Mouse (Mus musculus): Measurements from ENCODE around the gene Rhcg. TPM values are rescaled to one million over a fixed set of nuclear protein-coding genes. Genes with fewer than 3 reads are reported as not detected.

The Rhcg gene
- polyA plus RNA-seq, 1 experiment from 2014 or later: 3.9 TPM

DNA sequence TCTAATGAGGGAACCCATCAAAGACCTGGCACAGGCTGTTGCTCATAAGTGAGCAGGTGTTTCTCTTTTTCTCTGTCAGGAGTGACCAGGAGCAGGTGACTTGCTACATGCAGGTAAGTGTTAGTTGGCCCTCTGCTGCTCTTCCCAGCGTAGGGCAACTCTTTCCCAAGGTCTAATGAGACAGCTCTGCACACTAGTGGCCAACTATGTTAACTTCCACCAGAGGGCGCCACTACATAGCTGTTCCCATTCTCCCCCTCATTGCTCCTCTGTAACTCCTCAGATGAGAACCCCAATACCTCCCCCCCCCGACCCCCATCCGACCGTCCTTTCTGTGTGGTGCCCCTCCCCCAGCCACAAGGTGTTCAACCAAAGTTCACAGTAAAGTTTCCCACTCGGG is 4.7 kb downstream of the Rhcg start:
- H3K4me2 ChIP-seq (ENCODE audit: low read depth, low read length): no peak overlapping the region
- 12% methylated on average over 6 of the region's 6 CpGs for WGBS
- no peaks in the 10 kb centered on the region for H3K9me3 ChIP-seq (ENCODE audit: control insufficient read depth, low read length)
- peaks cover 11% of the 10 kb centered on the region for H3K27me3 ChIP-seq (ENCODE audit: control insufficient read depth, insufficient read depth, low read length)
- H3K27ac ChIP-seq (ENCODE audit: low read depth, low read length): no peak overlapping the region
- no peak for ATAC-seq (ENCODE audit: low read depth)
- H3K4me3 ChIP-seq (ENCODE audit: low read depth, low read length): no peak overlapping the region
- H3K9ac ChIP-seq (replicated peaks; ENCODE audit: low read depth, low read length): no peak overlapping the region
- no peaks in the 10 kb centered on the region for H3K36me3 ChIP-seq (ENCODE audit: control insufficient read depth, insufficient read depth, low read length)
- no peaks in the 10 kb centered on the region for H3K4me1 ChIP-seq (ENCODE audit: control insufficient read depth, insufficient read depth, low read length)

DNA sequence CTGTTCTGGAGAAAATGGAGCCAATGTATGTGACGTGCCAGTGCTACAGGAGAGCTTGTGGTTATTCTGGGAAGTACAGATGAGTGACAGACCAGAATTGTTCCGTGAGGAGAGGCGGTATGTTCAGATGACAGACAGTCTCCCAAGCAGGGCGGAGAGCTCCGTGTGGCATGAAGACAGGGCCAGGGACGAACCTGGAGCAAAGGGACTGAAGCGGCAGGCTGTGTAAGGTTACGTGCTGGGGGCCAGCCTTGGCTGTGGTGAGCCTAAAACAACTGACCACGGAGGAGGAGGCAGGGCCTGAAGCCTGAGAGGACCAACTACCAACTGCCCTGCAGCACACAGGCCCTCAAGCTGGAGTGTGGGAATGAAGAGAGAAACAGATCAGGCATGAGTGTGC is 5.6 kb downstream of the Rhcg start:
- no peaks in the 10 kb centered on the region for H3K9me3 ChIP-seq (ENCODE audit: control insufficient read depth, low read length)
- H3K27ac ChIP-seq (ENCODE audit: low read depth, low read length): no peak overlapping the region
- ATAC-seq (ENCODE audit: low read depth): no peak
- no peak overlapping the region for H3K9ac ChIP-seq (replicated peaks; ENCODE audit: low read depth, low read length)
- H3K36me3 ChIP-seq (ENCODE audit: control insufficient read depth, insufficient read depth, low read length): no peaks in the 10 kb centered on the region
- 0 out of 2 replicates have a peak, but pooled peaks cover 5% of the 10 kb centered on the region for H3K4me1 ChIP-seq (ENCODE audit: control insufficient read depth, insufficient read depth, low read length)
- H3K4me2 ChIP-seq (ENCODE audit: low read depth, low read length): no peak overlapping the region
- H3K4me3 ChIP-seq (ENCODE audit: low read depth, low read length): no peak overlapping the region
- H3K27me3 ChIP-seq (ENCODE audit: control insufficient read depth, insufficient read depth, low read length): peaks cover 4% of the 10 kb centered on the region
- WGBS: 72% methylated on average over 9 of the region's 9 CpGs

DNA sequence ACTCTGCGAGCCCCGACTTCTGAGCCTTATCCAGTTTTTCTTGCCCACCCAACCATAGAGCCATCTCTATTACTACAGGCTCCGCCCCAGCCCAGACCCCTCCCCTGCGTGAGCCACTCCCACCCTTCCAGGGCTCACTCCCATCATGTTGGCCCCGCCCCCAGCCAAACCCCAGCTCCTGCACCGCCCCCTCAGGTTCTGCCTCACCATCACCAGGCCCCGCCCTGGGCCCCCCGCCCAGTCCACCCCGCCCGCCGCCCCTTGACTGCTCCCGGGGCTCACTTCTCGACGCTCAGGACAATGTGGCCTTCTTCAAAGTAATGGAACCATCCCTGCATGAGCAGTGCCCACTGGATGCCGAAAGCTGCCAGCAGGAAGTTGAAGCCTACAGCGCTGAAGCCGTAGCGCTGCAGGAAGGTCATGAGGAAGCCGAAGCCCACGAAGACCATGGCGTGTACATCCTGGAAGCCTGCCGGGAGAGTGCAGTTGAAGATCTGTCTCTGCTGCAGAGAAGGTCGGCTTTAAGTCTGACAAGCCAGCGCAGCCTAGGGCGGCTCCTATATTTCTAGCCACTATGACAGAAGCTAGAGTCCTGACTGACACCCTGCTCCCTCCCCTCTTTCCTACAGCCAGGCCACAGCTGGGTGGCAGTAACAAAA is 10.1 kb downstream of the Rhcg start:
- 0 out of 2 replicates have a peak, but pooled peaks cover 5% of the 10 kb centered on the region for H3K4me1 ChIP-seq (ENCODE audit: control insufficient read depth, insufficient read depth, low read length)
- 0 out of 2 replicates have a peak overlapping the region, but pooled peaks have one; percentile 34 for H3K9ac ChIP-seq (replicated peaks; ENCODE audit: low read depth, low read length)
- 0 out of 2 replicates have a peak overlapping the region, but pooled peaks have one; percentile 4 for H3K27ac ChIP-seq (ENCODE audit: low read depth, low read length)
- WGBS: 2% methylated on average over 25 of the region's 25 CpGs
- no peaks in the 10 kb centered on the region for H3K9me3 ChIP-seq (ENCODE audit: control insufficient read depth, low read length)
- peak overlapping the region; percentile 25 for H3K4me3 ChIP-seq (ENCODE audit: low read depth, low read length)
- peak overlapping the region; percentile 48 for H3K4me2 ChIP-seq (ENCODE audit: low read depth, low read length)
- peak; percentile 45; the same call in 1 of the 2 replicates for ATAC-seq (ENCODE audit: low read depth)
- H3K36me3 ChIP-seq (ENCODE audit: control insufficient read depth, insufficient read depth, low read length): no peaks in the 10 kb centered on the region
- no peaks in the 10 kb centered on the region for H3K27me3 ChIP-seq (ENCODE audit: control insufficient read depth, insufficient read depth, low read length)

- H3K36me3 ChIP-seq (ENCODE audit: control insufficient read depth, insufficient read depth, low read length): no peaks in the 10 kb centered on the region
- ATAC-seq (ENCODE audit: low read depth): peak; percentile 6; the same call in 1 of the 2 replicates
- H3K9ac ChIP-seq (replicated peaks; ENCODE audit: low read depth, low read length): no peak overlapping the region
- 0 out of 2 replicates have a peak, but pooled peaks cover 5% of the 10 kb centered on the region for H3K4me1 ChIP-seq (ENCODE audit: control insufficient read depth, insufficient read depth, low read length)
- H3K4me2 ChIP-seq (ENCODE audit: low read depth, low read length): peak overlapping the region; percentile 48; the same call in 1 of the 2 replicates
- no peak overlapping the region for H3K4me3 ChIP-seq (ENCODE audit: low read depth, low read length)
- H3K9me3 ChIP-seq (ENCODE audit: control insufficient read depth, low read length): no peaks in the 10 kb centered on the region
- no peaks in the 10 kb centered on the region for H3K27me3 ChIP-seq (ENCODE audit: control insufficient read depth, insufficient read depth, low read length)
- 43% methylated on average over 3 of the region's 3 CpGs for WGBS
- H3K27ac ChIP-seq (ENCODE audit: low read depth, low read length): no peak overlapping the region
These were observed 10.7 kb downstream of the Rhcg start for GRCm38 (mm10) chr7:79606766-79607165.

GRCm38 (mm10) chr7:79602006-79602405 is 15.5 kb downstream of the Rhcg start:
- Histone ChIP-seq H3K9ac (replicated peaks; ENCODE audit: low read depth, low read length) (no peak overlapping the region), H3K4me2 (ENCODE audit: low read depth, low read length) (no peak overlapping the region), H3K9me3 (ENCODE audit: control insufficient read depth, low read length) (no peaks in the 10 kb centered on the region), H3K4me3 (ENCODE audit: low read depth, low read length) (no peak overlapping the region), H3K4me1 (ENCODE audit: control insufficient read depth, insufficient read depth, low read length) (no peaks in the 10 kb centered on the region), H3K27me3 (ENCODE audit: control insufficient read depth, insufficient read depth, low read length) (no peaks in the 10 kb centered on the region), H3K27ac (ENCODE audit: low read depth, low read length) (no peak overlapping the region), H3K36me3 (ENCODE audit: control insufficient read depth, insufficient read depth, low read length) (no peaks in the 10 kb centered on the region)
- 67% methylated on average over 8 of the region's 8 CpGs for WGBS
- no peak for ATAC-seq (ENCODE audit: low read depth)

DNA sequence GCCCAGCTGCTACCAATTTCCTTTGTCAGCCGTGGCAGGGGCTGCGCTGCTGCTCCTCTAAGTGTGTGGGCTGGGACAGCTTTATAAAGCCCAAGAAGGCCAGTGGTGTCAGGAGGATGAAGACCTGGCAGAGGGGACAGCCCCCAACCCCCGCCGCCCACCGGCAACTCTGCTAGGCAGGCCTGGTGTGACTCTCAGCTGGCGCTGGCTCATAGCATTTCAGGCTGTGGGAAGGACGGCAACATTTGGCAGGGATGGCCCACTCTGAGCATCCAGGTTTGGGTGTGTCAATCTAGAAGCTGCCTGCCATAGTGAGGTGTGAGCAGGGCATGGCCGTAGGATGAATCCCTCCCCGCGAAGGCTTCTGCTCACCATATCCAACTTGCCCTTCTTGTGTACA is 17.3 kb downstream of the Rhcg start:
- no peaks in the 10 kb centered on the region for H3K27me3 ChIP-seq (ENCODE audit: control insufficient read depth, insufficient read depth, low read length)
- WGBS: 75% methylated on average over 10 of the region's 10 CpGs
- no peak overlapping the region for H3K9ac ChIP-seq (replicated peaks; ENCODE audit: low read depth, low read length)
- no peak for ATAC-seq (ENCODE audit: low read depth)
- H3K27ac ChIP-seq (ENCODE audit: low read depth, low read length): no peak overlapping the region
- no peak overlapping the region for H3K4me2 ChIP-seq (ENCODE audit: low read depth, low read length)
- no peak overlapping the region for H3K4me3 ChIP-seq (ENCODE audit: low read depth, low read length)
- H3K36me3 ChIP-seq (ENCODE audit: control insufficient read depth, insufficient read depth, low read length): no peaks in the 10 kb centered on the region
- H3K9me3 ChIP-seq (ENCODE audit: control insufficient read depth, low read length): no peaks in the 10 kb centered on the region
- no peaks in the 10 kb centered on the region for H3K4me1 ChIP-seq (ENCODE audit: control insufficient read depth, insufficient read depth, low read length)

GRCm38 (mm10) chr7:79594854-79595253 is 22.6 kb downstream of the Rhcg start:
- no peaks in the 10 kb centered on the region for H3K9me3 ChIP-seq (ENCODE audit: control insufficient read depth, low read length)
- H3K27ac ChIP-seq (ENCODE audit: low read depth, low read length): no peak overlapping the region
- peak; percentile 52; the same call in 1 of the 2 replicates for ATAC-seq (ENCODE audit: low read depth)
- WGBS: 11% methylated on average over 7 of the region's 7 CpGs
- H3K27me3 ChIP-seq (ENCODE audit: control insufficient read depth, insufficient read depth, low read length): no peaks in the 10 kb centered on the region
- peaks cover 11% of the 10 kb centered on the region for H3K4me1 ChIP-seq (ENCODE audit: control insufficient read depth, insufficient read depth, low read length)
- H3K36me3 ChIP-seq (ENCODE audit: control insufficient read depth, insufficient read depth, low read length): no peaks in the 10 kb centered on the region
- no peak overlapping the region for H3K4me3 ChIP-seq (ENCODE audit: low read depth, low read length)
- H3K4me2 ChIP-seq (ENCODE audit: low read depth, low read length): no peak overlapping the region
- no peak overlapping the region for H3K9ac ChIP-seq (replicated peaks; ENCODE audit: low read depth, low read length)

DNA sequence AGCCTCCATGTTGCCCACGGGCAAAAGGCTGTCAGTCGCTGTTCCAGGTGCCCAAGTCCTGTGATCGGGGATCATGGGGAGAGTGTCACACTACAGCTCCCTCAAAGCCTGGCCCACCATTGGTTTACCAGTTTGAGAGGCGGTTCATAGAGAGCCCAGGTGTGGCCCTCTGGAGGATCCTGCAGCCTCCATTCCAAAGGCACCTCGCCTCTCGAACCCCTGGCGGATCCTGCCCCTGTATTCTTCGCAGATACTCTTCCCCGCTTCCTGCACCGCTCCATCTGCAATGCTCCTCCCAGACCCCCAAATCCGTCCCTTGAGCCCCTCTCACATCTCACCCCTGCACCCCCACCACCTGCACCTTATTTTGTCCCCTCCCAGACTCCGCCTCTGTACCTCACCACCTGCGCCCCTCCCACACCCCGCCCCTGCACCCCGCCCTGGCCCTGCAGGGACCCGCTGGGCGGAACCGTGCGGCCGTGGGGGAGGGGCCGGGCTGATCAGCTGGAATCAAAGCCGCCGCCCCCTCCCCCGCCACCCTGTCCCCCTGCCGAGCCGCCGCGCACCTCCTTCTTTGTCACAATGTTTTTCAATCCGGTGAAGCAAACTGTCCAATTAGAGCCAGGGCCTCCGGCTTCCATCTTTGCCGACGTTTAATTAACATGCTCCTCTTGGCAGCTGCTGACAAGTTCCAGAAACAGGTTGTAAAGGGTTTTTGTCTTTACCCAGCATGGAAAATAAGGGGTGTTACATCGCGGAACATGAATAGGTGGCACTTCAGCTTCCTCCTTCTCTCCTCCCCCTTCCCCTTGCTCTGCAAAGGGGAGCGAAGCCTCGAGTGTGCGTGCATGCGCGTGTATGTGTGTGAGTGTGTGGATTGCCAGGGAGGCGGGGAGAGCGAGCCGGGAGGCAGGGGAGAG is 25.4 kb downstream of the Rhcg start:
- under 1% methylated on average over 42 of the region's 42 CpGs for WGBS
- ATAC-seq (ENCODE audit: low read depth): peak; percentile 77
- peak overlapping the region; percentile 64 for H3K4me2 ChIP-seq (ENCODE audit: low read depth, low read length)

More for the DNA sequence above, 25.4 kb downstream of the Rhcg start:
- no peaks in the 10 kb centered on the region for H3K27me3 ChIP-seq (ENCODE audit: control insufficient read depth, insufficient read depth, low read length)
- H3K4me1 ChIP-seq (ENCODE audit: control insufficient read depth, insufficient read depth, low read length): peaks cover 11% of the 10 kb centered on the region
- H3K9ac ChIP-seq (replicated peaks; ENCODE audit: low read depth, low read length): peak overlapping the region; percentile 46
- peak overlapping the region; percentile 90 for H3K27ac ChIP-seq (ENCODE audit: low read depth, low read length)
- H3K4me3 ChIP-seq (ENCODE audit: low read depth, low read length): peak overlapping the region; percentile 42
- H3K36me3 ChIP-seq (ENCODE audit: control insufficient read depth, insufficient read depth, low read length): no peaks in the 10 kb centered on the region
- H3K9me3 ChIP-seq (ENCODE audit: control insufficient read depth, low read length): no peaks in the 10 kb centered on the region
